In the genomic region with DNA sequence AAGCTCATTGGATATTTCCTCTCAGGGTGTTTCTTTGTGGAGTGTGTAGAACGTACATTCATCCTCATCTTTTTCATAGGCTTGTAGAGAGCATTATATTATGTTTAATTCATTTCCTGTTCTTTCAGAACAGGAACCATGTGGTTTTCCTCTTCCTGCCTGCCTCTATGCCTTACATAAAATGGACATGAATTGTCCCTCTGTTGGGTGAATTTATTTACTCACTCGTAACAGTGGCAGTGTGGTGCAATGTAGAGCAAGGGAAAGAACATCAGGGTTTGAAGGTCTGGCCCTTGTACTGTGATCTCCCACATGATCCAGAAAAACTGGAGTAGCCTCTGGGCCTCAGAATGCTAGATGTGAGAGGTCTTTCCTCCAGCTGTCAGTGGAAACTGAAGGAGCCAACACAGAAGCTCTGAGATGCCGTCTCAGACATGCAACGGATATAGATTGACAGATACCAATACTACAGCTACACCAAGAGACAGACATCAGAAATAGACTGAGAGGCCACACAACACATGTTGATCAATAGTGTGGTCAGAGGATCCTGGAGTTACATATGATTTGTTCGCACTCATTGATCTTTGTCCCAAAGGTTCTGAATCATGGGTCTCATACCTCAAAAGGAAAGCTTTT, we compare ENCODE assay signal across 22 mouse cellular contexts. TPM values are rescaled to one million over a fixed set of nuclear protein-coding genes. Genes with fewer than 3 reads are reported as not detected.
A peak's percentile ranks its signal among the peaks of the same experiment; 100 is the strongest.
DNase-seq lines count a peak whose midpoint lies in the region; ATAC-seq and TF ChIP-seq lines count a peak whose summit lies in the region.
"Had no signal": no experiment of that assay in that cellular context is flagged by ENCODE, and none has a peak within 500 bp of the region (broad histone marks: within the 10 kb centered on the region; RNA-seq: fewer than 3 reads in every experiment).

No protein-coding gene starts in this region.

- WGBS in thymus, adult 2 months, result 28% methylated on average over 5 of the region's 5 CpGs
- WGBS in hindbrain, embryonic 13.5 days, result 78% methylated on average over 5 of the region's 5 CpGs
- 83% methylated on average over 5 of the region's 5 CpGs for WGBS in hindbrain, embryonic 16.5 days

- no peaks in the 10 kb centered on the region for H3K9me3 ChIP-seq in hindbrain, embryonic 13.5 days
- no peaks in the 10 kb centered on the region for H3K9me3 ChIP-seq in hindbrain, embryonic 16.5 days (ENCODE audit: control insufficient read depth, low read length)
- H3K9me3 ChIP-seq: embryonic facial prominence, embryonic 12.5 days; hindbrain, embryonic 12.5 days; limb, embryonic 15.5 days; stomach, embryonic 15.5 days had no signal

- peak; percentile 80 for ATAC-seq in granulocyte monocyte progenitor cell, adult 5-6 weeks (replicated peaks; ENCODE audit: poor library complexity, severe bottlenecking)
- ATAC-seq in hindbrain, embryonic 13.5 days (ENCODE audit: low FRiP score), result no peak
- no peak for ATAC-seq in hindbrain, embryonic 16.5 days
- ATAC-seq: forebrain, embryonic 16.5 days; intestine, postnatal 0 days; lung, postnatal 0 days had no signal

- no peaks in the 10 kb centered on the region for H3K36me3 ChIP-seq in thymus, adult 2 months (ENCODE audit: control insufficient read depth, insufficient read depth, low read length)
- no peaks in the 10 kb centered on the region for H3K36me3 ChIP-seq in hindbrain, embryonic 13.5 days
- H3K36me3 ChIP-seq in hindbrain, embryonic 16.5 days (ENCODE audit: control insufficient read depth, insufficient read depth, low read length), result no peaks in the 10 kb centered on the region
- H3K36me3 ChIP-seq: hindbrain, embryonic 12.5 days; stomach, embryonic 15.5 days had no signal

- no peak overlapping the region for H3K9ac ChIP-seq in hindbrain, embryonic 13.5 days
- no peak overlapping the region for H3K9ac ChIP-seq in hindbrain, embryonic 16.5 days (ENCODE audit: low read depth, low read length)
- H3K9ac ChIP-seq: embryonic facial prominence, embryonic 12.5 days; hindbrain, embryonic 12.5 days; limb, embryonic 15.5 days; stomach, embryonic 15.5 days had no signal

- no peak for TF ChIP-seq POLR2A in thymus, adult 2 months (IDR thresholded peaks at IDR 0.05; ENCODE audit: control insufficient read depth, extremely low read depth, insufficient read depth, low read length, poor library complexity)

- no peak for TF ChIP-seq CTCF in thymus, adult 2 months (IDR thresholded peaks at IDR 0.05; ENCODE audit: borderline replicate concordance, control insufficient read depth, extremely low read depth, insufficient read depth, low read length, poor library complexity)

- no peak overlapping the region for H3K4me2 ChIP-seq in hindbrain, embryonic 13.5 days
- H3K4me2 ChIP-seq in hindbrain, embryonic 16.5 days (ENCODE audit: low read length), result no peak overlapping the region
- H3K4me2 ChIP-seq: embryonic facial prominence, embryonic 12.5 days; heart, embryonic 11.5 days; hindbrain, embryonic 12.5 days; limb, embryonic 15.5 days; stomach, embryonic 15.5 days had no signal

- H3K27ac ChIP-seq in thymus, adult 2 months (ENCODE audit: control insufficient read depth, insufficient read depth, low read length), result peak overlapping the region; percentile 18
- H3K27ac ChIP-seq in hindbrain, embryonic 13.5 days, result no peak overlapping the region
- H3K27ac ChIP-seq in hindbrain, embryonic 16.5 days (ENCODE audit: low read depth, low read length), result no peak overlapping the region
- H3K27ac ChIP-seq: embryonic facial prominence, embryonic 12.5 days; hindbrain, embryonic 12.5 days; limb, embryonic 15.5 days; stomach, embryonic 15.5 days had no signal

- DNase-seq in 416B (ENCODE audit: low read depth), result peak; percentile 38
- DNase-seq in CD4-positive helper T cell, adult 2 months (ENCODE audit: low read depth, low spot score), result peak; percentile 52
- peak; percentile 19 for DNase-seq in thymus, adult 2 months
- DNase-seq in c-Kit-positive CD71-positive TER-119-positive erythroid progenitor cells, embryonic 14.5 days (ENCODE audit: low spot score), result no peak
- DNase-seq in adipocyte (ENCODE audit: low spot score), result no peak
- DNase-seq: cerebellum, adult 2 months; gastrocnemius, postnatal 25 days; heart, postnatal 10 days; spleen, adult 18-20 months had no signal

- H3K4me3 ChIP-seq in thymus, adult 2 months (ENCODE audit: control insufficient read depth, insufficient read depth, low read length), result no peak overlapping the region
- no peak overlapping the region for H3K4me3 ChIP-seq in hindbrain, embryonic 13.5 days
- H3K4me3 ChIP-seq in hindbrain, embryonic 16.5 days (ENCODE audit: low read length), result no peak overlapping the region
- H3K4me3 ChIP-seq: embryonic facial prominence, embryonic 12.5 days; hindbrain, embryonic 12.5 days; limb, embryonic 15.5 days; stomach, embryonic 15.5 days had no signal

- no peaks in the 10 kb centered on the region for H3K27me3 ChIP-seq in thymus, adult 2 months (ENCODE audit: control insufficient read depth, insufficient read depth, low read length)
- H3K27me3 ChIP-seq in hindbrain, embryonic 13.5 days, result no peaks in the 10 kb centered on the region
- no peaks in the 10 kb centered on the region for H3K27me3 ChIP-seq in hindbrain, embryonic 16.5 days (replicated peaks; ENCODE audit: control insufficient read depth, insufficient read depth, low read length)
- H3K27me3 ChIP-seq: CH12.LX; embryonic facial prominence, embryonic 12.5 days; hindbrain, embryonic 12.5 days; limb, embryonic 15.5 days; stomach, embryonic 15.5 days had no signal

- peaks cover 5% of the 10 kb centered on the region for H3K4me1 ChIP-seq in thymus, adult 2 months (replicated peaks; ENCODE audit: control insufficient read depth, insufficient read depth, low read length)
- peaks cover 10% of the 10 kb centered on the region for H3K4me1 ChIP-seq in hindbrain, embryonic 13.5 days (replicated peaks)
- peaks cover 2% of the 10 kb centered on the region; the same call in 1 of the 2 replicates for H3K4me1 ChIP-seq in hindbrain, embryonic 16.5 days (ENCODE audit: control insufficient read depth, insufficient read depth, low read depth, low read length)
- H3K4me1 ChIP-seq: limb, embryonic 15.5 days; stomach, embryonic 15.5 days had no signal

RNA-seq across cellular contexts. Expression of gene Lama4, which starts 58.4 kb away (rescaled TPM):
- total RNA-seq in granulocyte monocyte progenitor cell, adult 5-6 weeks (2014; fragmentation: Nextera tagmentation), result not detected in 2 replicates
- not detected in 2 replicates for total RNA-seq in granulocyte monocyte progenitor cell, adult 5-6 weeks (2017)
- polyA plus RNA-seq in thymus, adult 2 months (2012; rRNA removed), result 5.6 and 6.6 TPM in 2 replicates
- 22.3 and 23.3 TPM in 2 replicates for polyA plus RNA-seq in hindbrain, embryonic 13.5 days (2015; fragmentation: Nextera tagmentation; extraction: Ambion mirVana)
- polyA plus RNA-seq in hindbrain, embryonic 16.5 days (2015; fragmentation: Nextera tagmentation; extraction: Ambion mirVana), result 18.7 and 26.7 TPM in 2 replicates
- total RNA-seq: MEL had no signal

Comparison
In these comparisons a context has a peak if more than half of its experiments do, and no peak if none do; other contexts are left out.
1. DNase-seq: peak in 416B (single experiment), CD4-positive helper T cell, adult 2 months (single experiment) and thymus, adult 2 months (single experiment); none in c-Kit-positive CD71-positive TER-119-positive erythroid progenitor cells, embryonic 14.5 days (single experiment) and adipocyte (single experiment).